Comparison of ENCODE assay signal across 20 mouse cellular contexts in genomic region chr8:39782162-39782530, GRCm38 (mm10).
"Had no signal": no experiment of that assay in that cellular context is flagged by ENCODE, and none has a peak within 500 bp of the region (broad histone marks: within the 10 kb centered on the region; RNA-seq: fewer than 3 reads in every experiment).

No protein-coding gene starts in this region.

- H3K27me3 ChIP-seq: liver, embryonic 13.5 days; megakaryocyte, embryonic 14.5 days; midbrain, embryonic 13.5 days; neural tube, embryonic 13.5 days; stomach, embryonic 15.5 days had no signal

- H3K9me3 ChIP-seq: liver, embryonic 13.5 days; megakaryocyte, embryonic 14.5 days; midbrain, embryonic 10.5 days; midbrain, embryonic 13.5 days; neural tube, embryonic 13.5 days; stomach, embryonic 15.5 days had no signal

- DNase-seq: kidney, adult 2 months; kidney, postnatal 25 days; layer of hippocampus, adult 9-11 months; liver, embryonic 13.5 days; lung, adult 2 months; lung, postnatal 36 days; right cerebral cortex, postnatal 14 days; right cerebral cortex, postnatal 4 days; thymus, adult 18-20 months; thymus, postnatal 36 days had no signal

- H3K9ac ChIP-seq: liver, embryonic 13.5 days; midbrain, embryonic 13.5 days; neural tube, embryonic 13.5 days; stomach, embryonic 15.5 days had no signal

- H3K4me3 ChIP-seq: left cerebral cortex, adult 2 months; liver, embryonic 13.5 days; megakaryocyte, embryonic 14.5 days; midbrain, embryonic 10.5 days; midbrain, embryonic 13.5 days; myocyte; neural tube, embryonic 13.5 days; stomach, embryonic 15.5 days had no signal

- ATAC-seq: lung, postnatal 0 days; midbrain, embryonic 13.5 days; midbrain, embryonic 16.5 days had no signal

- H3K27ac ChIP-seq: kidney, postnatal 0 days; liver, embryonic 13.5 days; midbrain, embryonic 10.5 days; midbrain, embryonic 13.5 days; neural tube, embryonic 13.5 days; stomach, embryonic 15.5 days had no signal

- H3K4me2 ChIP-seq: liver, embryonic 13.5 days; midbrain, embryonic 13.5 days; neural tube, embryonic 13.5 days; stomach, embryonic 15.5 days had no signal

- H3K4me1 ChIP-seq: liver, embryonic 13.5 days; megakaryocyte, embryonic 14.5 days; midbrain, embryonic 10.5 days; midbrain, embryonic 13.5 days; neural tube, embryonic 13.5 days; stomach, embryonic 15.5 days had no signal

- H3K36me3 ChIP-seq: liver, embryonic 13.5 days; midbrain, embryonic 10.5 days; midbrain, embryonic 13.5 days; neural tube, embryonic 13.5 days; stomach, embryonic 15.5 days had no signal
